Mouse (Mus musculus) frontal cortex, adult 2 months (tissue): ENCODE measurements around the gene Tmem217. TPM values are rescaled to one million over a fixed set of nuclear protein-coding genes. Genes with fewer than 3 reads are reported as not detected.
A peak's percentile ranks its signal among the peaks of the same experiment; 100 is the strongest.
"Not testable (repeated sequence)": the region's sequence is repeated elsewhere in the genome, so short reads cannot be mapped to it uniquely, and the experiment has no call there.

ENCODE experiments used
- DNase-seq, 2 experiments: peaks; one replicate each; pipeline ENCODE4 v3.0.0; 2022; ENCODE audit warnings: low spot score in 1 of 2; ENCODE audit errors: extremely low spot score in 1 of 2
- polyA plus RNA-seq: library from polyadenylated mRNA; depleted of rRNA; stranded (reverse); fragments of >200 nt; gene quantifications from 2 replicates; pipeline ENCODE4 v1.2.3, GENCODE M21; 2012

Tmem217 gene
- polyA plus RNA-seq, 1 experiment, result 0.16 TPM

GRCm38 (mm10) chr17:29549543-29550428 is 2.4 kb downstream of the Tmem217 start, which contains the start of the genes Gm17657 and Tbc1d22b:
TSS of gene Gm17657 (minus strand) at chr17:29549638.
TSS of gene Tbc1d22b (plus strand) at chr17:29549785.
- DNase-seq, result peak; percentile 94 to 96

- no peak for DNase-seq
Measured at GRCm38 (mm10) chr17:29548994-29549393, 3.2 kb downstream of the Tmem217 start.

- no peak for DNase-seq
Measured at GRCm38 (mm10) chr17:29548494-29548893, 3.7 kb downstream of the Tmem217 start.

- DNase-seq, result no peak
Measured at GRCm38 (mm10) chr17:29545241-29545640, 6.9 kb downstream of the Tmem217 start.

- DNase-seq, result no peak
Measured at GRCm38 (mm10) chr17:29544064-29544463, 8.1 kb downstream of the Tmem217 start.

- DNase-seq, result no peak
Measured at GRCm38 (mm10) chr17:29542831-29543690, 9.1 kb downstream of the Tmem217 start.

GRCm38 (mm10) chr17:29541419-29541818 is 10.8 kb downstream of the Tmem217 start:
- no peak for DNase-seq

GRCm38 (mm10) chr17:29540426-29540825 is 11.8 kb downstream of the Tmem217 start:
- no peak for DNase-seq

- no peak for DNase-seq
Measured at GRCm38 (mm10) chr17:29533866-29534265, 18.3 kb downstream of the Tmem217 start.

- no peak for DNase-seq
Measured at GRCm38 (mm10) chr17:29531757-29532384, 20.3 kb downstream of the Tmem217 start.

GRCm38 (mm10) chr17:29531278-29531677 is 20.9 kb downstream of the Tmem217 start:
- no peak for DNase-seq

GRCm38 (mm10) chr17:29530508-29530907 is 21.7 kb downstream of the Tmem217 start:
- DNase-seq, result no peak

GRCm38 (mm10) chr17:29528568-29529187 is 23.5 kb downstream of the Tmem217 start:
- no peak for DNase-seq

- DNase-seq, result no peak
Measured at GRCm38 (mm10) chr17:29525613-29526012, 26.6 kb downstream of the Tmem217 start.

GRCm38 (mm10) chr17:29519731-29520130 is 32.5 kb downstream of the Tmem217 start:
- DNase-seq, result no peak

GRCm38 (mm10) chr17:29518665-29519064 is 33.5 kb downstream of the Tmem217 start:
- not testable (repeated sequence) for DNase-seq

- DNase-seq, result peak; percentile 44 to 95
Measured at GRCm38 (mm10) chr17:29514435-29514834, 37.8 kb downstream of the Tmem217 start.

- no peak for DNase-seq
Measured at GRCm38 (mm10) chr17:29513044-29513730, 39.0 kb downstream of the Tmem217 start.

GRCm38 (mm10) chr17:29510691-29511090 is 41.5 kb downstream of the Tmem217 start:
- DNase-seq, result no peak
